Mouse (Mus musculus): ENCODE measurements at regions not wholly inside any gene's neighbourhood (a gene's known extent, or its start where the extent isn't known, plus 50 kb on each side); places are given as distances from the start of the nearest gene placed in this dataset.

DNA sequence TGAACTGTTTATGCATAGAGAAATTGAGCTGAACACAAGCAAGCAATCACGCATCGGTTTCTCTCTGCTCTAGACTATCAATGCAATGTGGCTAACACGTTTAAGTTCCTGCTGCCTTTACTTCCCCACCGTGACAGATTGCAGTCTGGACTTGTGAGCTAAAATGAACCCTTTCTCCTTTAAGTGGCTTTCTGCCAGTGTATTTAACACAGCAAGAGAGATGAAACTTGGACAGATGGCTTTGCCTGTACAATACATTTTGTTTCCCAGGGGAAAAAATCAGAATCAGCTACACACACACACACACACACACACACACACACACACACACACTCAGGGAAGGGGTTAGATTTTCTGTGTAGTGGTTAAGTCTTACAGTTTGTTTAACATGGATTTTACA lies 206.8 kb downstream of the Sp3 start:
- Histone ChIP-seq H3K9me3 (no peaks in the 10 kb centered on the region), H3K4me1 (peaks cover 6% of the 10 kb centered on the region), H3K27ac (replicated peaks) (no peak overlapping the region), H3K4me3 (no peak overlapping the region), H3K36me3 (no peaks in the 10 kb centered on the region), H3K4me2 (no peak overlapping the region), H3K9ac (no peak overlapping the region), H3K27me3 (replicated peaks) (no peaks in the 10 kb centered on the region)
- 78% methylated on average over 4 of the region's 4 CpGs for WGBS
- no peak for ATAC-seq (ENCODE audit: extremely low read depth, insufficient number of reproducible peaks, low FRiP score, low TSS enrichment)

DNA sequence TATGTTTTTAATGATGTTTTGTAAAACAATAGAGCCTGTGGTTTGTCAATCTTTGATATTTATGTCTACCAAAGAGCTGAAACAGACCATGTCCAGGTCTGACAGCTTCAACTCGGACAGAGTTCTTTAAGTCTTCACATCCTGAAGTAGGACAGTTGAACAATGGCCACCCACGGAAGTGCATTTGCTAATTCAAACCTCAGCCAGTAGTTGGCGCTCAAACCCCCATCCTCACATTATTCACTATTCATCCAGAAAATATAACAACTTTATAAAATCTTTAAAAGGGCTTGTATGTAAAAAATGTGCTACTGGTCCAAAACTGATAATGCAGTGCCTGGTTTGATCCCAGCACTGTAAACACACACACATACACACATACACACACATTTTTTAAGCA lies 202.9 kb downstream of the Sp3 start:
- no peak overlapping the region for H3K4me2 ChIP-seq
- H3K4me3 ChIP-seq: no peak overlapping the region
- ATAC-seq (ENCODE audit: extremely low read depth, insufficient number of reproducible peaks, low FRiP score, low TSS enrichment): no peak
- 0 out of 2 replicates have a peak overlapping the region, but pooled peaks have one; percentile 12 for H3K27ac ChIP-seq (replicated peaks)
- 51% methylated on average over 3 of the region's 3 CpGs for WGBS
- no peak overlapping the region for H3K9ac ChIP-seq
- H3K4me1 ChIP-seq: peaks cover 22% of the 10 kb centered on the region
- no peaks in the 10 kb centered on the region; the same call in 1 of the 2 replicates for H3K27me3 ChIP-seq (replicated peaks)
- H3K36me3 ChIP-seq: no peaks in the 10 kb centered on the region
- no peaks in the 10 kb centered on the region for H3K9me3 ChIP-seq

DNA sequence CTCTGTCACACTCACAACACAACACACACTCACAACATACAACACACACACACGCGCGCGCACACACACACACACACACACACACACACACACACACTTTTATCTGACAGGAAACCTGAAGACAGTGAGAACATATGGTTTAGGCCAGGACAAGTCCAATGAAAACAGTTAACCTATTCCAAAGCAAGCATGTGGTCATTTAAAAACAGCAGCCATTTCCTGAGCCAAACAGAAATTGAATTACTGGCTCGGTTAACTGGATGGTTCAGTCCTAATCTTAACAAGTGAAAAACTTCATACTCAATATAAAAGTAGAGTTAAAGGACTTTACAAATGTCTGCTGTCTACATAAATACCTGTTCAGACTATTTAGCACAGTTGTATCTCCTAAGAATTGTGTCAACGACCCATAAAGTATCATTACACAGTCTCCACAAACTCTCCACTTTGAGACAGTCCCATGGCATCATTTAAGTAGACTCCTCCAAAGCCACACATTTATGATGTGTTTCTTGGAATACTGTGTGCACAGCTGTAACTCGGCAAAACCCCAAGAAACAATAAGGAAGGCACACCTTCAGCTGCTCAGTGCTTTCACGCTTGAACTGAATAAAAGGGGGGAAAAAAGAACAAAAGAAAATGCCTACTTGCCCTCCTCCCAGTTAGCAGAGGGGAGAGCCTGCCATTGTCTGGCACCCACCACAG lies 202.3 kb downstream of the Sp3 start:
- Histone ChIP-seq H3K4me1 (peaks cover 27% of the 10 kb centered on the region), H3K27me3 (replicated peaks) (no peaks in the 10 kb centered on the region; the same call in 1 of the 2 replicates), H3K36me3 (no peaks in the 10 kb centered on the region), H3K4me3 (no peak overlapping the region), H3K9me3 (no peaks in the 10 kb centered on the region), H3K4me2 (no peak overlapping the region), H3K9ac (no peak overlapping the region), H3K27ac (replicated peaks) (peak overlapping the region; percentile 41; the same call in 1 of the 2 replicates)
- WGBS: 82% methylated on average over 8 of the region's 8 CpGs
- no peak for ATAC-seq (ENCODE audit: extremely low read depth, insufficient number of reproducible peaks, low FRiP score, low TSS enrichment)

- no peaks in the 10 kb centered on the region for H3K36me3 ChIP-seq
- no peaks in the 10 kb centered on the region; the same call in 1 of the 2 replicates for H3K27me3 ChIP-seq (replicated peaks)
- no peak overlapping the region for H3K9ac ChIP-seq
- H3K4me2 ChIP-seq: no peak overlapping the region
- peak overlapping the region; percentile 41 for H3K27ac ChIP-seq (replicated peaks)
- 79% methylated on average over 7 of the region's 7 CpGs for WGBS
- H3K9me3 ChIP-seq: no peaks in the 10 kb centered on the region
- no peak for ATAC-seq (ENCODE audit: extremely low read depth, insufficient number of reproducible peaks, low FRiP score, low TSS enrichment)
- no peak overlapping the region for H3K4me3 ChIP-seq
- peaks cover 34% of the 10 kb centered on the region for H3K4me1 ChIP-seq
These were observed 200.7 kb downstream of the Sp3 start for GRCm38 (mm10) chr2:72779268-72780163.

GRCm38 (mm10) chr2:72781369-72782275 lies 198.6 kb downstream of the Sp3 start:
- H3K36me3 ChIP-seq: no peaks in the 10 kb centered on the region
- H3K9ac ChIP-seq: peak overlapping the region; percentile 5; the same call in 1 of the 2 replicates
- H3K4me1 ChIP-seq: peaks cover 40% of the 10 kb centered on the region
- no peak overlapping the region for H3K27ac ChIP-seq (replicated peaks)
- WGBS: 81% methylated on average over 15 of the region's 15 CpGs
- no peaks in the 10 kb centered on the region; the same call in 1 of the 2 replicates for H3K27me3 ChIP-seq (replicated peaks)
- H3K9me3 ChIP-seq: no peaks in the 10 kb centered on the region
- H3K4me2 ChIP-seq: no peak overlapping the region
- no peak overlapping the region for H3K4me3 ChIP-seq
- no peak for ATAC-seq (ENCODE audit: extremely low read depth, insufficient number of reproducible peaks, low FRiP score, low TSS enrichment)

DNA sequence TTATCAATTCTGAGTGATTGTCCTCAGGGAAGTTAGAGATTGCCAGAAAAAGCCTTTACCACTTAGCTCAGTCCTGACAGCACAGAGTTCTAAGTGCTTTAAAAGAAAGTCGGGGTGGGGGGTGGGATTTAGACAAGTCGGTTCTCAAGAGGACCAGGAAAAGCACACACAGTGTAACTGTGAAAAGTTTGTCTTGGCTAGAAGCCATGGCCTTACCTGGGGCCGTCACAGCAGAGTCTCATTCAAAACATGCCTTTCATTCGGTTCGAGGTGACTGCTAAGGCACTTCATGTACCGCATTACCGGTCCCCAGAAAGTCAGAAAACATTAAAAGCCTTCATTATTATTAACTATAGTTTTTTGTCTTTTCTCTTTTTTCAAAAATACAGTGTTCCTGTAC lies 197.9 kb downstream of the Sp3 start:
- H3K27ac ChIP-seq (replicated peaks): no peak overlapping the region
- peaks cover 40% of the 10 kb centered on the region for H3K4me1 ChIP-seq
- no peaks in the 10 kb centered on the region for H3K9me3 ChIP-seq
- no peaks in the 10 kb centered on the region for H3K36me3 ChIP-seq
- H3K9ac ChIP-seq: peak overlapping the region; percentile 37; the same call in 1 of the 2 replicates
- no peak overlapping the region for H3K4me2 ChIP-seq
- no peak for ATAC-seq (ENCODE audit: extremely low read depth, insufficient number of reproducible peaks, low FRiP score, low TSS enrichment)
- H3K27me3 ChIP-seq (replicated peaks): no peaks in the 10 kb centered on the region; the same call in 1 of the 2 replicates
- no peak overlapping the region for H3K4me3 ChIP-seq
- 41% methylated on average over 7 of the region's 7 CpGs for WGBS

- Histone ChIP-seq H3K27me3 (replicated peaks) (no peaks in the 10 kb centered on the region; the same call in 1 of the 2 replicates), H3K4me1 (peaks cover 21% of the 10 kb centered on the region), H3K4me3 (no peak overlapping the region), H3K27ac (replicated peaks) (0 out of 2 replicates have a peak overlapping the region, but pooled peaks have one; percentile 21), H3K9ac (no peak overlapping the region), H3K9me3 (no peaks in the 10 kb centered on the region), H3K4me2 (no peak overlapping the region), H3K36me3 (no peaks in the 10 kb centered on the region)
- no peak for ATAC-seq (ENCODE audit: extremely low read depth, insufficient number of reproducible peaks, low FRiP score, low TSS enrichment)
- WGBS: 79% methylated on average over 8 of the region's 8 CpGs
These were observed 194.7 kb downstream of the Sp3 start for GRCm38 (mm10) chr2:72785365-72786043.

DNA sequence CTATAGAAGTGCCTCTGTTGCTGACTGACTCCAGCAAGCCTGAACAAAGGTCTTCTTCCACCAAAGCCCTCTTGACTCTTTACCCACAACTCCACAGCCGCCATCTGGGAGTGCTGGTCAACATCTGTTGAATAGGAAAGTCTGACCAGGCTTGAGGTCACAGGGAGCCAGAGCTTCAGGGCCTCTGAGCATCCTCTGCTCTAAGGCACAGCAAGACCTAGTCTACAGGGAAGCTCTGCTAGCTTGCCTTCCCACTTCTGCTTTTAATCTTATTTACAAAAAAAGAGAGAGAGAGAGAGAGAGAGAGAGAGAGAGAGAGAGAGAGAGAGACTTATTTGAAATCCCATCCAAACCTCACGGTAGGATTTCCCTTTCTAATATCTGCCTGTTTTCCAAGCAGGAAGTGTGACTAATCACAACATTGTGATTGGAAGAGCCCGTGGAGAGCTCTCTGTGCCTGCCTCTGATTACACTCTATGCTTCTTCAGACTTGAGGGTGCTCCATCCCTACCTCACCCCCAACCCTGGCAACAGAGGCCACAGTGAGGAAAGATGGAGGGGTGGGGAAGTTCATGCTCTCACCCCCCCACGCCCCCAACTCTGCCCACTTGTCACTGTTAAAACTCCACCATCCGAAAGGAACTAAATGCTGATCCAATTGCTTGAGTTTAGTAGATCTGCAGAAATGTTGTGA lies 194.1 kb downstream of the Sp3 start:
- ATAC-seq (ENCODE audit: extremely low read depth, insufficient number of reproducible peaks, low FRiP score, low TSS enrichment): no peak
- peaks cover 21% of the 10 kb centered on the region for H3K4me1 ChIP-seq
- H3K27ac ChIP-seq (replicated peaks): 0 out of 2 replicates have a peak overlapping the region, but pooled peaks have one; percentile 21
- H3K9me3 ChIP-seq: no peaks in the 10 kb centered on the region
- H3K4me2 ChIP-seq: no peak overlapping the region
- no peak overlapping the region for H3K9ac ChIP-seq
- H3K36me3 ChIP-seq: no peaks in the 10 kb centered on the region
- H3K27me3 ChIP-seq (replicated peaks): no peaks in the 10 kb centered on the region; the same call in 1 of the 2 replicates
- no peak overlapping the region for H3K4me3 ChIP-seq
- WGBS: 46% methylated on average over 5 of the region's 5 CpGs

DNA sequence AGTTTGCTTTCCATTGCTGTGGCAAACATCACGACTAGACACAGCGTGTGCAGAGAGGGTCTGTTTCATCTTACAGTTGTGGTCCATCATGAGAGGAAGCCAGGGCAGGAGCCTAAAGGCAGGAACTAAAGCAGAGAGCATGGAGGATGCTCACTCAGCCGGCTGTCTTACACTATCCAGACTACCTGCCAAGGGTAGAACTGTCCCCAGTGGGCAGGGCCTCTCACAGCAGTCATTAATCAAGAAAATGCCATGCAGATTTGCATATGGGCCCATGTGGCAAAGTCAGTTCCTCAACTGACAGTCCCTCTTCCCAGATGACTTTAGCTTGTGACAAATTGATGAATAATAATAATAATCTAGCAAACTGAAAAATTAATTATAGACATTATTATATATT lies 192.6 kb downstream of the Sp3 start:
- Histone ChIP-seq H3K4me1 (peaks cover 15% of the 10 kb centered on the region), H3K4me2 (no peak overlapping the region), H3K9ac (no peak overlapping the region), H3K27ac (replicated peaks) (no peak overlapping the region), H3K4me3 (no peak overlapping the region), H3K27me3 (replicated peaks) (no peaks in the 10 kb centered on the region), H3K36me3 (no peaks in the 10 kb centered on the region), H3K9me3 (no peaks in the 10 kb centered on the region)
- WGBS: 72% methylated on average over 3 of the region's 3 CpGs
- no peak for ATAC-seq (ENCODE audit: extremely low read depth, insufficient number of reproducible peaks, low FRiP score, low TSS enrichment)

- Histone ChIP-seq H3K36me3 (no peaks in the 10 kb centered on the region), H3K4me2 (no peak overlapping the region), H3K27me3 (replicated peaks) (no peaks in the 10 kb centered on the region), H3K27ac (replicated peaks) (no peak overlapping the region), H3K9ac (no peak overlapping the region), H3K4me1 (no peaks in the 10 kb centered on the region), H3K9me3 (no peaks in the 10 kb centered on the region), H3K4me3 (no peak overlapping the region)
- ATAC-seq (ENCODE audit: extremely low read depth, insufficient number of reproducible peaks, low FRiP score, low TSS enrichment): no peak
- WGBS: 58% methylated on average over 3 of the region's 3 CpGs
These were observed 188.8 kb downstream of the Sp3 start for GRCm38 (mm10) chr2:72791496-72791895.

All from heart, embryonic 13.5 days (tissue).